Mouse (Mus musculus) limb, embryonic 10.5 days (tissue): ENCODE data around the gene Eva1a. TPM values are rescaled to one million over a fixed set of nuclear protein-coding genes. Genes with fewer than 3 reads are reported as not detected.

ENCODE experiments used
- DNase-seq: peaks from one replicate; pipeline ENCODE4 v3.0.0-alpha.2; 2017; ENCODE audit warnings: low spot score
- H3K27ac ChIP-seq: fragments of 300-500 bp; sonication (generic); 2 replicates; pipeline ENCODE4 v1.5.1; 2016; ENCODE audit warnings: mild to moderate bottlenecking
- H3K27me3 ChIP-seq: fragments of 300-500 bp; sonication (generic); 2 replicates; pipeline ENCODE4 v1.6.1; 2016; ENCODE audit warnings: low read depth, mild to moderate bottlenecking; ENCODE audit not compliant: poor library complexity, severe bottlenecking
- H3K36me3 ChIP-seq: fragments of 300-500 bp; sonication (generic); 2 replicates; pipeline ENCODE4 v1.6.1; 2016; ENCODE audit warnings: mild to moderate bottlenecking, moderate library complexity
- H3K4me1 ChIP-seq: fragments of 300-500 bp; sonication (generic); 2 replicates; pipeline ENCODE4 v1.6.1; 2016
- H3K4me3 ChIP-seq: fragments of 300-500 bp; sonication (generic); 2 replicates; pipeline ENCODE4 v1.5.1; 2016; ENCODE audit warnings: mild to moderate bottlenecking, moderate library complexity
- H3K9me3 ChIP-seq: fragments of 300-500 bp; sonication (generic); replicated peaks from 2 replicates; pipeline ENCODE4 v1.6.1; 2016; ENCODE audit warnings: mild to moderate bottlenecking
- WGBS: fragments of 180-500 bp; shearing (Covaris S2); methylation state at CpG from one replicate; pipeline ENCODE4 v1.1.7; 2016; 5-methylcytosine and 5-hydroxymethylcytosine counted together
- polyA plus RNA-seq: library from polyadenylated mRNA; unstranded; fragments of >200 nt; fragmentation: Nextera tagmentation; extraction: Ambion mirVana; gene quantifications from 2 replicates; pipeline ENCODE4 v1.2.1, GENCODE M21; 2016

Eva1a gene
- polyA plus RNA-seq = 6.3 and 11.9 TPM in 2 replicates

DNA sequence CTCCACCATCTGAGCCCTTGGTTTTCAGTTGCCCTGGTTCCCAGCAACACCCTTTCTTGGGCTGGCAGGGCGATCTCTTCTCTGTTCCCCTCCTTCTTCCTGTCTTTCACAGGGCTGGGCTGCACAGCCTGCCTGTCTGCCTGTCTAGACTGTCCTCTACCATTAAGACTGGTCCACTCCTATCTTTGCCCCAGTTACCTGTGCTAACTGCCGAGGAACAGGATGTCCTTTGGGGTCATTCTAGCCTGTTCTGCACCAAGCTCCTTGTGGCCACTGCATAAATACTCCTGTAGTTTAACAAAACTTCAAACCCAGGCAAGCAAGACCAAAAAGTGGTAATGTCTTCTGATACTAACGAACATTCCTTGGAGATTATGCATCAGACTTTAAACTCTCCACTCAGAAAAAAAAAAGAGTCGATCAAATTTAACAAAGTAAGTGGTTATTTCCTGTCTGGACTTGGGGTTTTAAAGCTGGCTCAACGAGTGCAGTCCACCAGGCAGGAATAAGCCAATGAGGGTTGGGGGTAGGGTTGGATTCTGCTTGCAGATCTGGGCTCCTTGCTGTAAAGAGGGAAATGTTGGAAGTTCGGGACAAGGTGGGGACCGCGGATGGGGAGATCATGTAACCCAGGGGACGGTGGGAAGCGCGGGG is at the start of gene Eva1a:
TSS of gene Eva1a (plus strand) at position 210 of the 654 bp plus-strand sequence.
- H3K4me1 ChIP-seq = peaks cover 43% of the 10 kb centered on the region
- H3K9me3 ChIP-seq = no peaks in the 10 kb centered on the region
- H3K4me3 ChIP-seq = peak within 1 kb of the TSS; percentile 73
- DNase-seq = no peak
- peak within 1 kb of the TSS; percentile 91 for H3K27ac ChIP-seq
- H3K36me3 ChIP-seq = no peaks in the 10 kb centered on the region
- H3K27me3 ChIP-seq = peaks cover 39% of the 10 kb centered on the region
- WGBS = 10% methylated on average over 11 of the region's 11 CpGs

DNA sequence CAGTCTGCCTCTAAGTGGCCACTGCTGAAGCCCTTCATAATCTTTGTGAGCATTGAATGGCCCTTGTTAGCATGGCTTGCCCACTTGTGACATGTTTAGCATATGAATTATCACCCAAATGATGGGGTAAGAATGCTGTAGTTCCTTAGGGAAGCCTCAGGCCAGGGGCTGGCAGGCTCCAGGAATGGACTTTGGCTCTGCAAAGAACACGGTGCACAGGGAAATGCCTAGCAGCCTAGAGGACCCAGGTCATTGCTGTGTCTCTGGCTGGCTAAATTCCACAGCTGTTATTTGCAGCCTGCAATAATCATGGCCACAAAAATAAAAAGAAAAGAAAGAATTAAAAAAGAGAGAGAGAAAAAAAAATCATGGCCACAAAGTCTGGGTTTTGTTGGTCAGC is 28.5 kb upstream of the Eva1a start:
- no peaks in the 10 kb centered on the region for H3K27me3 ChIP-seq

DNA sequence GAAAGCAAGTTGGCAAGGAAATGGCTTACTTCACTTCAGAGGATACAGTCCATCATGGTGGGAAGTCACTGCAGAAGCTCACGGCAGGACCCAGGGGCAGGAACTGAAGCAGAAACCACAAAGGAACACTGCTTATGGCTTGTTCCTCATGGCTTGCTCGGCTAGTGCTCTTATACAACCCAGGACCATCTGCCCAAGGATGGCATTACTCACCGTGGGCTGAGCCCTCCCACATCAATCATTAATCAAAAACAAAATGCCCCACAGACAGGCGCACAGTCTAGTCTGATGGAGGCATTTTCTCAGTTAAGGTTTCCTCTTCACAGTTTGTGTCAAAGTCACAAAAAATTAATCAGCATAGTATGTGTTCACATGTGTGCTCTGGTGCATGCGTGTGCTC is 19.8 kb upstream of the Eva1a start:
- no peaks in the 10 kb centered on the region for H3K4me1 ChIP-seq
- H3K9me3 ChIP-seq = no peaks in the 10 kb centered on the region
- H3K36me3 ChIP-seq = no peaks in the 10 kb centered on the region
- 82% methylated on average over 5 of the region's 5 CpGs for WGBS
- no peak overlapping the region for H3K27ac ChIP-seq
- DNase-seq = no peak
- no peak overlapping the region for H3K4me3 ChIP-seq
- H3K27me3 ChIP-seq = no peaks in the 10 kb centered on the region

More for the DNA sequence above, 28.5 kb upstream of the Eva1a start:
- Histone ChIP-seq H3K4me3 (no peak overlapping the region), H3K27ac (no peak overlapping the region), H3K4me1 (no peaks in the 10 kb centered on the region), H3K9me3 (no peaks in the 10 kb centered on the region), H3K36me3 (no peaks in the 10 kb centered on the region)
- DNase-seq = no peak
- 73% methylated on average over 1 of the region's 1 CpGs for WGBS

DNA sequence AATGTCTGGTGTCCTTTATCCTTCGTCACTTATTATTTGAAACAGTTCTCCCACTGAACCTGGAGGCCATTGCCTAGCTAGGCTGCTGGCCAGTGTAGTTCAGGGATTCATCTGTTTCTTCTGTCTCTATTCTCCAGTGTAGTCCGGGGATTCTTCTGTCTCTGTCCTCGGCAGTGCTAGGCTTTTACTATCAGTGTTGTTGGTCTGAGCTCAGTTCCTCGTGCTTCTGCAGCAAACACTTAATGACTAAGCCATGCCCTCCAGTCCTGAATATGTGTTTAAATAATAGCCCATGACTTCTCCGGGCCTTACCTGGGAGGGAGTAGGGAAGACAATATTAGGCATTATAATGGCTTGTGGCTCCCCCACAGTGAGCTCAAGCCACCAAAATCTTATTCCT is 19.3 kb upstream of the Eva1a start:
- Histone ChIP-seq H3K27ac (no peak overlapping the region), H3K4me1 (no peaks in the 10 kb centered on the region), H3K27me3 (no peaks in the 10 kb centered on the region), H3K9me3 (no peaks in the 10 kb centered on the region), H3K4me3 (no peak overlapping the region), H3K36me3 (no peaks in the 10 kb centered on the region)
- no peak for DNase-seq
- 85% methylated on average over 5 of the region's 5 CpGs for WGBS

DNA sequence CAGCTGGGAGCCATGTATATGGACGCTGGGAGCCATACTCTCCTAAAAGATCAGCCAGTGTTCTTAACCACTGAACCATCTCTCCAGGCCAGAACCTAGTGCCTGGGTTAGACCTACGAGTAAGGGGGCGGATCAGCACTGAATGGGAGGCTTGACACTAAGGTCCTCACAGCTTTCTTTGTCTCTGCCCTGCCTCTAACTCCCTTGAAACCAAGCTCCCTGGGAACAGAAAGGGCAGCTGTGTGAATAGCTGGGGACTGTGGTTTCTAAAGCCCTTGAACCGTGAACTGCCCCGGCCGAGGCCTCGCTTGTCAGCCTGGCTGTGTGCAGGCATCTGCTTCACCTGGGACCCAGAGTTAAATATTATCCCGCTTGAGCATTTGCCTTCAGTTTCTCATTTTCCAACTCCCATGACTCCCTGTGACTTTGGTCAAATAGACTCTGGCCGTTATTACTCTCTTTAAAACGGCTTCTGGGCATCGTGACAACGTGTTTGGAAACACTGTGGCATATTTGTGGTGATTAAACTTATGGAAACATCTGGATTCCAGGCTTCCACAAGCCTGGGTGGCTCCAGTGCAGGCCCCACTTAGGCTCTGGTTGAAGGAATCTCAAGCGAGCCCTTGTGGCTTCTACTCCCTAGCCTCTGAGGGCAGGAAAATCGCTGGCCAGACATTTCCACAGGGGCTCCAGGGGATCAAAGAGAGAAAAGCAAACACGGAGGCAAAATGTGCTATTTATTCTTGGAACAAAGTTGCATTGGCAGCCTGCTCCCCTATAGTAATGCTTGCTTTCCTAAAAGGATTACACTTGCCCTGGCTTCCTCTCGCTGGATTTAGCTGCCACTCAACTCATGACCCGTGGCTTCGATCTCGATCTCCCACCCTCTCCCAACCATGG is 11.0 kb upstream of the Eva1a start:
- H3K4me3 ChIP-seq = no peak overlapping the region
- peak overlapping the region; percentile 66 for H3K27ac ChIP-seq
- DNase-seq = peak; percentile 42
- H3K4me1 ChIP-seq = peaks cover 18% of the 10 kb centered on the region
- 63% methylated on average over 19 of the region's 19 CpGs for WGBS
- H3K36me3 ChIP-seq = no peaks in the 10 kb centered on the region
- H3K9me3 ChIP-seq = no peaks in the 10 kb centered on the region
- H3K27me3 ChIP-seq = no peaks in the 10 kb centered on the region

DNA sequence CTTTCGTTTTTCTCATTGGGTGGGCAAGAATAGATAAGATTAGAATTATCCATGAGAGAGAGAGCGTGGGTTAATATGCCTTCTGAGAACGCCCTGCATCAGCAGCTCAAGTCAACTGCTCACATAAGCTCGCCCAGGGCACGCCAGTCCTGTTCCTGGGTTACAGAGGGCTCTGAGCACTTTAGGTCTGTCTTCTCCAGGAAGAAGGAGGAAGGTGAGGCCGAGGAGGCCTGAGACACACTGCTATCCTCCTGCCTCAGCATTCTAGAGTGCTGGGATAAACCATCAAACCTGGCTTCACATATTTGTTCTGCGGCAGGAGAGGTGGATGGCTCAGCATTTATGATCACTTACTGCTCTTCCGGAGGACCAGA is 10.3 kb upstream of the Eva1a start:
- DNase-seq = no peak
- H3K27ac ChIP-seq = peak overlapping the region; percentile 66; the same call in 1 of the 2 replicates
- H3K9me3 ChIP-seq = no peaks in the 10 kb centered on the region
- H3K36me3 ChIP-seq = no peaks in the 10 kb centered on the region
- WGBS = 89% methylated on average over 8 of the region's 8 CpGs
- H3K27me3 ChIP-seq = no peaks in the 10 kb centered on the region
- peaks cover 18% of the 10 kb centered on the region for H3K4me1 ChIP-seq
- H3K4me3 ChIP-seq = no peak overlapping the region

DNA sequence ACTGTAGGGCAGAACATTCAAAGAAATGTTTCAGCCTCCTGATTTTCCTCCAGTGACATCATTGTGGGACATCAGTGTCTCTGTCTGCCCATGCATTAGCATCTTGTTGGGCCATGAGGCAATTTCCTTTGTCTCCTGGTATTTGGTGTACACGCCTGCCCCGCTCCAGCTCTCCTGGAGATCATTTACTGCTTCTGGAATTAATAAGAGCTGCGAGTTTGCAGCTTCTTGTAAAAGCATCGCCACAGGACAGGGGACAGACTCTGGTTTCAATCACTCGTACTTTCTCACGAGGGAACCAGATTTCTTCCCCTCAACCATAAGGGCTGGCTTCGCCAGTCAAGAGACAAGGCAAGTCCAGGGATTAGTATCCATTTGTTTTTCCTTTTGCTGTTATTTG is 3.6 kb upstream of the Eva1a start:
- H3K27me3 ChIP-seq = 0 out of 2 replicates have a peak, but pooled peaks cover 9% of the 10 kb centered on the region
- H3K4me1 ChIP-seq = peaks cover 24% of the 10 kb centered on the region
- no peaks in the 10 kb centered on the region for H3K9me3 ChIP-seq
- 35% methylated on average over 7 of the region's 7 CpGs for WGBS
- H3K4me3 ChIP-seq = no peak overlapping the region
- no peaks in the 10 kb centered on the region for H3K36me3 ChIP-seq
- peak overlapping the region; percentile 71 for H3K27ac ChIP-seq
- DNase-seq = peak; percentile 41

DNA sequence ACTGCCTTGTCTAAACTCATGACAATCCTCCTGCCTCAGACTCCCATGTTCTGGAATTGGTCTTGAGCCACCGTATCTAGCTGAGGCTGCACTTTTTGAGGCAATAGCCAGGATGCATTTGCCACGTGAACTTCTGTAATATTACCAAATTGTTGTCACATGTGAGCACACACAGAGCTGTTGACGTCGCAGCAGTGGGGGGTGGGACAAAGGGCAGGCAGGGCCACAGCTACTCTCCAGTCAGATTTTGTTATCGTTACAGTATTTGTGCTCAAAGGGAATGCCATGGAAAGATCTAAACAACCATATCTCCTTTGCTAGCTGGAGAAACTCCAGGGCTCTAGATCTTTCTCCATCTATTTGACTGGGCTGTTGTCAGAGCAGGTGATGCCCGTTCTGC is 1.6 kb upstream of the Eva1a start:
- WGBS = 80% methylated on average over 6 of the region's 6 CpGs
- Histone ChIP-seq H3K27ac (no peak overlapping the region), H3K4me1 (peaks cover 43% of the 10 kb centered on the region), H3K27me3 (peaks cover 24% of the 10 kb centered on the region), H3K9me3 (no peaks in the 10 kb centered on the region), H3K4me3 (no peak overlapping the region), H3K36me3 (no peaks in the 10 kb centered on the region)
- DNase-seq = no peak

DNA sequence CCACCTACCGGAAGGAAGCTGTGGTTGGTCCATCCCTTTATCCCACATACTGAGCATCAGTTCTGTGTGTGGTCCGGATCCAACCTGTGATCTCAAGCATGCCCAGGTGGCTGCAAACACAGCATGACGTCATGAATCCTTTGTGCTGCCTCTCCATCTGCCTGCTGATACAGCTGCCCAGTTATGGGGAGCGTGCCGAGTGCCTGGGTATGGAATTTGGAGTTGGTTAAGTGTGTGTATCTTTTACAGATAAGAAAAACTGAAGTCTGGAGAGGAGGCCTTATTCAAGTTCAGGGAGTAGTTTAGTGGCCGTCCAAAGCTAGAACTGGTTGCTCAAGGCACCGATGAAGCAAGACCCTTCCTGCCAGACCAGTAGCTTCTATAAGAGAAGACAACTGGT is 875 bp upstream of the Eva1a start:
- no peak for DNase-seq
- H3K36me3 ChIP-seq = no peaks in the 10 kb centered on the region
- no peak overlapping the region for H3K4me3 ChIP-seq
- H3K4me1 ChIP-seq = peaks cover 43% of the 10 kb centered on the region
- H3K9me3 ChIP-seq = no peaks in the 10 kb centered on the region
- H3K27ac ChIP-seq = no peak overlapping the region
- peaks cover 32% of the 10 kb centered on the region for H3K27me3 ChIP-seq
- 82% methylated on average over 7 of the region's 7 CpGs for WGBS

DNA sequence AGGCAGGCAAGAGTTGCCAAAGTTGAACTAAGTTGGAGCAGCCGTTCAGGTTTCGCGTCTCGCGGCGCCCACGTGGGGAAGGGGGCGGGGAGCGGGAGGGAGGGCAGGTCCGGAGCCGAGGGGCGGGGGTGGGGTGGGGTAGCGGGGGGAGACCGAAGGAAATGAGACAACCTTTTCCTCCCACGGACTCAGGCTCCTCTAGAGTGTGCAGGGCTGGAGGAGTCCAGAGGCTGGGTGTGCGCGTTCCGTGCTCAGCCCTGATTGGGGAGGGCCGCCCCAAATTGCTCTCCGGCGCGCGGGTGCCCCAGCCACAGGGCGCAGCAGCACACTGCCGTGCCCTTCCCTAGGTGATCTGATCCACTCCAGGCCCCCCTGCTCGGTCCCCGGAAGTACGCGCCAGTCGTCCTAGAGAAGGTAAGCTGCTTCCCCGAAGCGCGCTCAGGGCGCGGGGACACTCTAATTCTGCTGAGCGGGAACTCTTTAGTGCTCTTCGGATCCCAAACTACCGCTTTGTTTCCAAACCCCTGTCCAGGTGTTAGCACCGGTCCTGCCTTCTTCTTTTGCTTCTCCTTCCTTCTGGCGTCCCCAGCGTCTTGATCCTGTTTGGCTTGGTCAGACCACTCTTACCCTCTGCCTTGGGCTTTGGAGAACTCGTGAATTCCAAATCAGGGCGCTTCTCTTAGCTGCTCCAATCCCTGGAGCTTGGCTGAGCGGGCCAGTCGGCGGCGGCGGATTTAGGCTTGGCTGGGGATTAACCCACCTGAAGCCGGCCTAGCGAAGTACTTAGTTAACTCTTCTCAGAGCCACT is 849 bp downstream of the Eva1a start:
- H3K4me1 ChIP-seq = peaks cover 43% of the 10 kb centered on the region
- under 1% methylated on average over 48 of the region's 50 CpGs for WGBS
- H3K9me3 ChIP-seq = no peaks in the 10 kb centered on the region
- DNase-seq = peak; percentile 74
- H3K27ac ChIP-seq = peak overlapping the region; percentile 91
- H3K27me3 ChIP-seq = peaks cover 39% of the 10 kb centered on the region
- H3K36me3 ChIP-seq = no peaks in the 10 kb centered on the region
- H3K4me3 ChIP-seq = peak overlapping the region; percentile 73

DNA sequence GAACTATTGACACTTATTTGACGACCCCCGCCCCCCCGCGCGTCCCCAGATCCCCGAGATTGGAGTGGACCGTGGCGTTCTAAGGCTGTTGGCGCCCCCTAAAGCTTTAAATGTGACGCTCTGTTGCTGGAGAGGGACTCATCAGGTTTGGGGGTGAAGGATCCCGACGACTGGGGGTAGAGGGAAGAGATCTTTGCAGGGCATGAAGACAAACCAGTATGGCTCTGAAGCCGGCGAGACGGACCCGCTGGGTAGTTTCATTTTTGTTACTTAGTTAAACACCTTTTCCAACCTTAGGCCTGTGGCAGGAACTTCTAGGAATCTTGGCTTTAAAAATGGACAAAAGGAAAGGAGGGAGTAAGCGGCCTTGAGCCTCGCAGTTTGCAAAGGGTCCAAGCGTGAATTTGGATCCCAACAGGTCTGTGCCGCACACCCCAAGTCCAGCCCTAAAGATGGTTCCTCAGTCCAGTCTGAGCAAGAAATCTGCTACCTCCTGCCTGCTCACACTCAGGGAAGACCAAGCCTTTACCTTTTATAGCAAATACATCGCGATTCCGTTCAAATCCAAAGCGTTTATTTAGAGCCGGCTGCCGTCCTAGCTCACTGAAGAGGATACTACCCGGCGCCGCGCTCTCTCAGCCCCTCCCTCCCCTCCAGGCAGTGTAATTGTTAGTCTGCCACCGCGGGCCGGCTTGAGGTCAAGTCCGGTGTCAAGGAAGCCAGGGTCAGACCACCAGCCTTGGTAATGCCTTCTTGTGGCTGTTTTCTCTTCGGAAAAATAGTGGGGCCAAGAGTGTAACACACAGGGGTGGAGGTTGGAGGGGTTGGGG is 1.7 kb downstream of the Eva1a start:
- peak overlapping the region; percentile 91 for H3K27ac ChIP-seq
- DNase-seq = peak; percentile 63
- H3K36me3 ChIP-seq = no peaks in the 10 kb centered on the region
- no peaks in the 10 kb centered on the region for H3K9me3 ChIP-seq
- peak overlapping the region; percentile 73 for H3K4me3 ChIP-seq
- peaks cover 36% of the 10 kb centered on the region for H3K4me1 ChIP-seq
- peaks cover 42% of the 10 kb centered on the region for H3K27me3 ChIP-seq
- under 1% methylated on average over 35 of the region's 35 CpGs for WGBS

DNA sequence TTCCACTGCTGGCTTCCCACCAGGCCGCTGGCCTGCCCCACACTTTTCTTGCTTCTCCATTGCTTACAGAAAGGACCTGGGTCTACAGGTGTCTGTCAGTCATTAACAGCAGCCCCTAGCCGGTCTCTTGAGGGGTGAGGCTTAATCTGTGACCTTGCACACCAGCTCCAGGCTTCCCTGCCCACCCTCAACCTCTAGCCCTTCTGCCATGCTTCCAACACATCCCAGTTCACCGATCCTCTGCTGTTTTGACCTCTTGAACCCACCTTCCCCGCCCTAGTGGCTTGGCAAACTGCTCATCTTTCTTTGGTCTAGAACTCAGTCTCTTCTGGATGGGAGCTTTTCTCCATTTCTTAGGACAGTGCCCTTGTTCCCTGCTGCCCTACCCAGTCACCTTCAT is 2.8 kb downstream of the Eva1a start:
- no peak overlapping the region for H3K27ac ChIP-seq
- H3K4me3 ChIP-seq = peak overlapping the region; percentile 73
- H3K9me3 ChIP-seq = no peaks in the 10 kb centered on the region
- H3K27me3 ChIP-seq = peaks cover 42% of the 10 kb centered on the region
- 30% methylated on average over 4 of the region's 4 CpGs for WGBS
- H3K4me1 ChIP-seq = peaks cover 32% of the 10 kb centered on the region
- DNase-seq = no peak
- no peaks in the 10 kb centered on the region for H3K36me3 ChIP-seq
